Mouse (Mus musculus) hindbrain, embryonic 11.5 days (tissue): ENCODE data around the gene Gm5475. TPM values are rescaled to one million over a fixed set of nuclear protein-coding genes. Genes with fewer than 3 reads are reported as not detected.

Experiments used
- ATAC-seq: fragments of 200-750 bp; cut with Nextera tagmentation; 2 replicates; pipeline ENCODE4 v1.8.0; 2017; ENCODE audit warnings: mild to moderate bottlenecking, moderate TSS enrichment, moderate library complexity; ENCODE audit not compliant: low FRiP score
- DNase-seq: peaks from one replicate; pipeline ENCODE4 v3.0.0-alpha.2; 2015; ENCODE audit warnings: low spot score
- H3K27ac ChIP-seq: fragments of 300-500 bp; sonication (generic); 2 replicates; pipeline ENCODE4 v1.5.1; 2014; ENCODE audit warnings: mild to moderate bottlenecking, low read depth, low read length
- H3K27me3 ChIP-seq: fragments of 300-500 bp; sonication (generic); 2 replicates; pipeline ENCODE4 v1.6.1; 2014; ENCODE audit warnings: mild to moderate bottlenecking, low read length, moderate library complexity, mixed read lengths; ENCODE audit not compliant: control insufficient read depth, insufficient read depth
- H3K36me3 ChIP-seq: fragments of 300-500 bp; sonication (generic); 2 replicates; pipeline ENCODE4 v1.6.1; 2014; ENCODE audit warnings: mild to moderate bottlenecking, low read length, moderate library complexity, mixed read lengths; ENCODE audit not compliant: control insufficient read depth, insufficient read depth
- H3K4me1 ChIP-seq: fragments of 300-500 bp; sonication (generic); replicated peaks from 2 replicates; pipeline ENCODE4 v1.6.1; 2014; ENCODE audit warnings: low read length, mixed read lengths; ENCODE audit not compliant: control insufficient read depth, insufficient read depth
- H3K4me2 ChIP-seq: fragments of 300-500 bp; sonication (generic); replicated peaks from 2 replicates; pipeline ENCODE4 v1.6.1; 2014; ENCODE audit warnings: mild to moderate bottlenecking, low read depth, low read length
- H3K4me3 ChIP-seq: fragments of 300-500 bp; sonication (generic); 2 replicates; pipeline ENCODE4 v1.5.1; 2014; ENCODE audit warnings: low read depth, low read length
- H3K9ac ChIP-seq: fragments of 300-500 bp; sonication (generic); 2 replicates; pipeline ENCODE4 v1.6.1; 2014; ENCODE audit warnings: low read depth, low read length
- H3K9me3 ChIP-seq: fragments of 300-500 bp; sonication (generic); 2 replicates; pipeline ENCODE4 v1.6.1; 2016; ENCODE audit warnings: low read length; ENCODE audit not compliant: control insufficient read depth
- WGBS: fragments of 180-500 bp; shearing (Covaris S2); extraction: QIAGEN DNeasy Blood & Tissue Kit; methylation state at CpG from one replicate; pipeline ENCODE4 v1.1.7; 2014; 5-methylcytosine and 5-hydroxymethylcytosine counted together
- polyA plus RNA-seq: library from polyadenylated mRNA; unstranded; fragments of >200 nt; fragmentation: Nextera tagmentation; extraction: Ambion mirVana; gene quantifications from 2 replicates; pipeline ENCODE4 v1.2.1, GENCODE M21; 2014

Gm5475 gene
- polyA plus RNA-seq, 1 experiment from 2014 or later: not detected

DNA sequence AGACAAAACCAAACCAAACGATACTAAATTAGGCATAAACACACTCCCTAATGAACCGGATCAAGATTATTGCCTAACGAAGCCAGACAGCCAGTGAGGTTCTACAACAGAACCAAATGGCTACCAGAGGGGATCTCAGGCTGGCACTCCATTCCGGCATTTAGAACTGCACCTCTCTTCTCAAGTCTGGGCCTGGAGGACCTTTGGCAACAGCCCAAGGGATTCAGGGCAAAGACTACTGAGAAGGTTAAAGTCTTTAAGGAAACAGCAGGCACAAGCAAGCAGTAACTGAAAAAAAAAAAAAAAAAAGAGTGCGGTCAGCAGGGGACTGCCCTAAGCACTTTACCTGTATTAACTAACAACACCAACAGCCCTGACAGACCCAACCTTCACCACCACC, 40.1 kb downstream of the Gm5475 start:
- 80% methylated on average over 4 of the region's 5 CpGs for WGBS
- H3K9ac ChIP-seq: no peak overlapping the region
- ATAC-seq: no peak

DNA sequence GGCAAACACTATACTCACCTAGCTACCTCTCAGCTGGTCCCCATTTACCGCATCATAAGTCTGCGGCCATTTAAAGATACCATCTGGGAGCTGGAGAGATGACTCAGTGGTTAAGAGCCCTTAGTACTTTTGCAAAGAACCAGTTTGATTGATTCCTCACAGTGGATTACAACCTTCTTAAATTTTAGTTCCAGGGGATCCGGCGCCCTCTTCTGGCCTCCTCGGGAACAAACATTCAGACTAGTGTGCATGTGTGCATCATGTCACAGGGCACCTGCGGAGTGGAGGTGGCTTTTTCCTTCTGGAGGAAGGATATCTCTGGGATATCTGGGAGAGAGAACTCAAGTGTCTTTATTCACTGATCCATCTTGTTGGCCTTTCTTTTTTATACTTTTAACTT, 41.8 kb downstream of the Gm5475 start:
- Histone ChIP-seq H3K9ac (no peak overlapping the region), H3K4me1 (0 out of 2 replicates have a peak, but pooled peaks cover 2% of the 10 kb centered on the region), H3K9me3 (no peaks in the 10 kb centered on the region), H3K4me2 (no peak overlapping the region), H3K27me3 (no peaks in the 10 kb centered on the region), H3K4me3 (no peak overlapping the region), H3K36me3 (no peaks in the 10 kb centered on the region), H3K27ac (no peak overlapping the region)
- 32% methylated on average over 6 of the region's 6 CpGs for WGBS
- DNase-seq (peak; percentile 71), ATAC-seq (no peak)

More for the DNA sequence above, 40.1 kb downstream of the Gm5475 start:
- Histone ChIP-seq H3K4me1 (0 out of 2 replicates have a peak, but pooled peaks cover 2% of the 10 kb centered on the region), H3K4me2 (no peak overlapping the region), H3K27ac (no peak overlapping the region), H3K27me3 (no peaks in the 10 kb centered on the region), H3K4me3 (no peak overlapping the region), H3K9me3 (no peaks in the 10 kb centered on the region), H3K36me3 (no peaks in the 10 kb centered on the region)
- no peak for DNase-seq

- Histone ChIP-seq H3K27me3 (no peaks in the 10 kb centered on the region), H3K4me1 (peaks cover 3% of the 10 kb centered on the region; the same call in 1 of the 2 replicates), H3K9ac (no peak overlapping the region), H3K9me3 (no peaks in the 10 kb centered on the region), H3K4me2 (no peak overlapping the region), H3K4me3 (no peak overlapping the region), H3K36me3 (no peaks in the 10 kb centered on the region), H3K27ac (no peak overlapping the region)
- 77% methylated on average over 2 of the region's 2 CpGs for WGBS
- DNase-seq: no peak
- ATAC-seq: no peak
Measured at GRCm38 (mm10) chr15:100465432-100465831, 43.5 kb downstream of the Gm5475 start.

DNA sequence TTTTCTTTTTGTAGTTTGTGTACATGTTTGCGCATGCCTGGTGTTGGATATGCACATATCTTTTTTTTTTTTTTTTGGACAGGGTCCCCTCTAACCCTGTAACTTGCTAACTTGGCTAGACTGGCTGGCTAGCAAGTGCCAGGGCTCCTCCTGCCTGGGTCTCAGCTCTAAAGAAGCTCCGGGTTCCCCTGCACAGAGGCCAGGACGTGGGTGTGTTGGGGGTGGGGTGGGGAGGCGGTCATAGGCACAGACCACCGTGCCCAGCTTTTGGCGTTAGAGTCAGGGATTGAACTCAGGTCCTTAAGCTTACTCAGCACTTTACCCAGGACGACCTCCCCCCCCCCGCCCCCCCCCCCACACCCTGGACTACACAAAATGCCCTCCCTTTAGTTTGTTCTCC, 45.8 kb downstream of the Gm5475 start:
- no peak overlapping the region for H3K27ac ChIP-seq
- no peaks in the 10 kb centered on the region for H3K9me3 ChIP-seq
- H3K4me2 ChIP-seq: peak overlapping the region; percentile 83; the same call in 1 of the 2 replicates
- H3K4me3 ChIP-seq: peak overlapping the region; percentile 63
- WGBS: 42% methylated on average over 8 of the region's 8 CpGs
- H3K27me3 ChIP-seq: no peaks in the 10 kb centered on the region
- H3K4me1 ChIP-seq: peaks cover 2% of the 10 kb centered on the region; the same call in 1 of the 2 replicates
- ATAC-seq (no peak), DNase-seq (no peak)
- H3K9ac ChIP-seq: no peak overlapping the region
- 0 out of 2 replicates have a peak, but pooled peaks cover 2% of the 10 kb centered on the region for H3K36me3 ChIP-seq

DNA sequence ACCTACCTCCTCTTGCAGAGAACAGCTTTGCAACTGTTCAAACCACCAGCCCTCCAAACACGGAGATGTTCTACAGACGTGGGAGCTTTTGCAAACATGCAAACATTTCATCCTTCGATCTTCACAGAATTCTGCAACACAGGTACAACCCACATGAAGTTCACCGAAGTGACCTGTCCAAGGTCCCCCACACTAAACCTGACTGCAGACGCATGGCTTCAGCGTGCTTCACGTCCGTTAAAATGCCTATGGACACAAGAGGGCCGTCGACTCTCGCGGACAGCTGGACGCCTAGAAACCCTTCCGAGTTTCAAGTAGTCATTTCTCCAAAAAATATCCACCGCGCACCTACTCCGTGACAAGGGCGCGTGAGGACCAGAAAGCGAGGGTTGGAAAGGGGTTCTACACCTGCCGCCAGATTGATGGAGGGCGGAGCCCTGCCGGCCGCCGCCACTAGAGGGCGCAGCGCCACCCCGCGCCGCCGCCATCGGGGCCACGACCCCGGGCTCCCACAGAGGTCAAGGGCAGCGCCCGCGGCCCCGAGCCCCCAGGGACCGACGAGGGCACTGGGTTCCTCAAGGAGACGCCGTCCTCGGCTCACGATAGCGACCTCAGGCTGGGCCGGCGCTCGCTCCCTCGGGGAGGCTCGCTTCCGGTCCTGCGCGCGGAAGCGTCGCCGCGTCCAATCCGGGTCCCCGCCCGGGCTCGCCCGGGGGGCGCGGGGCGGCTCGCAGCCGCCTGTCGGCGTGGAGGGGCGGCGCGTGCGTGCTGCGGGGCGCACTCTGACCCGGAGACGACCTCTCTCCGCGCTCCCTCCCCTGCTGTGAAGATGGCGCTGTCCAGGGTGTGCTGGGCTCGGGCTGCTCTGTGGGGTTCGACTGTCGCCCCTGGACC, 46.6 kb downstream of the Gm5475 start, which contains the start of gene Letmd1:
Gene Letmd1, plus strand, starts transcription at position 729 of the 894 bp plus-strand sequence.
- peak; percentile 90 for DNase-seq

DNA sequence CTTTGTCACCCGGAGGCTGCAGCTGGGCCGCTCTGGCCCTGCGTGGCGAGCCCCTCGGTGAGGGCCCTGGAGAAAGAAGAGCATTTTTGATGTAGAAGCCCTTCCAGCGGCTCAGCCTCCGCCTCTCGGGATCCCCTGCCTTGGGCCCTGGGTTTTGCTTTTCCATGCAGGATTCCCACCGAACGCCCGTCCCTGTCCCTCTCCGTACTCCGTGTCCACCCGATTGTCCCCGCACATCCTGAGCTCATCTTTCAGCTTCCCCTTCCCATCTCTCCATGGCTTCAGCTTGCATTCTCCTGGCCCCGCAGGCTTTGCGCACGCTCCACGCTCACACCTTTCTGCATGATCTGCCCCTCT, 47.2 kb downstream of the Gm5475 start:
- Histone ChIP-seq H3K9ac (peak overlapping the region; percentile 88), H3K27ac (peak overlapping the region; percentile 75), H3K27me3 (no peaks in the 10 kb centered on the region), H3K36me3 (0 out of 2 replicates have a peak, but pooled peaks cover 2% of the 10 kb centered on the region), H3K4me2 (peak overlapping the region; percentile 83), H3K4me1 (peaks cover 2% of the 10 kb centered on the region; the same call in 1 of the 2 replicates), H3K9me3 (no peaks in the 10 kb centered on the region), H3K4me3 (peak overlapping the region; percentile 63)
- WGBS: under 1% methylated on average over 18 of the region's 19 CpGs
- DNase-seq: no peak
- peak; percentile 28 for ATAC-seq

More for the DNA sequence above, 46.6 kb downstream of the Gm5475 start, which contains the start of gene Letmd1:
- H3K27me3 ChIP-seq: no peaks in the 10 kb centered on the region
- H3K9ac ChIP-seq: peak within 1 kb of the TSS; percentile 88
- peaks cover 2% of the 10 kb centered on the region; the same call in 1 of the 2 replicates for H3K4me1 ChIP-seq
- H3K4me3 ChIP-seq: peak within 1 kb of the TSS; percentile 63
- WGBS: 2% methylated on average over 78 of the region's 84 CpGs
- H3K4me2 ChIP-seq: peak within 1 kb of the TSS; percentile 83
- H3K27ac ChIP-seq: peak within 1 kb of the TSS; percentile 75
- ATAC-seq: peak; percentile 94
- 0 out of 2 replicates have a peak, but pooled peaks cover 2% of the 10 kb centered on the region for H3K36me3 ChIP-seq
- no peaks in the 10 kb centered on the region for H3K9me3 ChIP-seq

DNA sequence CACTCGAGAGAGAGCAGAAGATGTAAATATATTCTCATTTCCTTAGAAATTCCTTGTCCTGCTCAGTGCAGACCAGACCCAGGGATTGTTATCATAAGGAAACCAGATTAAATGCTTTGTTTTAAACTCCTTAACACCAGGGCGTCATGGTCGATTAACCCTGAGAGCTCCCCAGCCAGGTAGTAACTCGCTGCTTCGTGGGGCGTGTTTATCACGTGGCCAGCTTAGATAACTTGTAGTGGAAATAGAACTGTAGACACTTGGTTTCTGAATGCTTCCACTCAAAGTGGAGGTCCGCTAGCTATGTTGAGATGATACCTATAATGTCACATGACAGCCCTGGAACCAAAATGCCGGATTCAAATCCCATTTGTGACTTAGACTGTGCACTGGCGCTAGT, 48.1 kb downstream of the Gm5475 start:
- Histone ChIP-seq H3K4me1 (peaks cover 2% of the 10 kb centered on the region; the same call in 1 of the 2 replicates), H3K27ac (no peak overlapping the region), H3K9me3 (no peaks in the 10 kb centered on the region), H3K4me2 (peak overlapping the region; percentile 83), H3K9ac (peak overlapping the region; percentile 88), H3K4me3 (peak overlapping the region; percentile 63), H3K27me3 (no peaks in the 10 kb centered on the region), H3K36me3 (peaks cover 4% of the 10 kb centered on the region; the same call in 1 of the 2 replicates)
- DNase-seq (no peak), ATAC-seq (no peak)
- WGBS: 67% methylated on average over 10 of the region's 10 CpGs

- ATAC-seq (no peak), DNase-seq (no peak)
- Histone ChIP-seq H3K4me1 (peaks cover 2% of the 10 kb centered on the region; the same call in 1 of the 2 replicates), H3K9me3 (no peaks in the 10 kb centered on the region), H3K27ac (no peak overlapping the region), H3K27me3 (no peaks in the 10 kb centered on the region), H3K9ac (no peak overlapping the region), H3K36me3 (peaks cover 11% of the 10 kb centered on the region; the same call in 1 of the 2 replicates), H3K4me3 (no peak overlapping the region), H3K4me2 (no peak overlapping the region)
- 81% methylated on average over 7 of the region's 7 CpGs for WGBS
Measured at GRCm38 (mm10) chr15:100473926-100474503, 52.1 kb downstream of the Gm5475 start.
